Mouse (Mus musculus): Measurements from ENCODE around the gene Mcrs1. TPM values are rescaled to one million over a fixed set of nuclear protein-coding genes. Genes with fewer than 3 reads are reported as not detected.

Mcrs1 gene
- polyA plus RNA-seq, 1 experiment from 2014 or later, result 64.2 TPM

GRCm38 (mm10) chr15:99194358-99194757 is 57.4 kb downstream of the Mcrs1 start:
- DNase-seq (ENCODE audit: low spot score), result no peak
- WGBS, result 87% methylated on average over 10 of the region's 10 CpGs
- H3K4me2 ChIP-seq (replicated peaks; ENCODE audit: low read depth), result no peak overlapping the region
- no peak overlapping the region for H3K4me3 ChIP-seq (ENCODE audit: low read depth, low read length)
- peaks cover 3% of the 10 kb centered on the region; the same call in 1 of the 2 replicates for H3K36me3 ChIP-seq (ENCODE audit: control insufficient read depth, insufficient read depth, low read length)
- H3K9ac ChIP-seq (ENCODE audit: low read length), result no peak overlapping the region
- no peak overlapping the region for H3K27ac ChIP-seq (replicated peaks)
- ATAC-seq (ENCODE audit: low FRiP score, low TSS enrichment), result no peak
- no peaks in the 10 kb centered on the region for H3K4me1 ChIP-seq (replicated peaks; ENCODE audit: control insufficient read depth, insufficient read depth)
- no peak for TF ChIP-seq CTCF (IDR thresholded peaks at IDR 0.05; ENCODE audit: low read depth)
- no peak for TF ChIP-seq EP300 (optimal IDR thresholded peaks at IDR 0.05)
- H3K27me3 ChIP-seq (ENCODE audit: control insufficient read depth, insufficient read depth, low read length), result no peaks in the 10 kb centered on the region
- H3K9me3 ChIP-seq (ENCODE audit: control insufficient read depth, low read length), result no peaks in the 10 kb centered on the region

Other genes with a start within 250 kb of the Mcrs1 start
- gene Tuba1c, start 222.1 kb downstream of the Mcrs1 start, polyA plus RNA-seq (2015; fragmentation: Nextera tagmentation; extraction: Ambion mirVana), result 145 and 159 TPM in 2 replicates
- gene Prph, start 196.8 kb downstream of the Mcrs1 start, polyA plus RNA-seq (2015; fragmentation: Nextera tagmentation; extraction: Ambion mirVana), result 25.7 and 28.6 TPM in 2 replicates
- 5.1 and 7.1 TPM in 2 replicates for gene Troap, start 177.4 kb downstream of the Mcrs1 start, polyA plus RNA-seq (2015; fragmentation: Nextera tagmentation; extraction: Ambion mirVana)
- gene C1ql4, start 164.1 kb downstream of the Mcrs1 start, polyA plus RNA-seq (2015; fragmentation: Nextera tagmentation; extraction: Ambion mirVana), result not detected in 2 replicates
- 13.5 and 14.4 TPM in 2 replicates for gene Dnajc22, start 158.8 kb downstream of the Mcrs1 start, polyA plus RNA-seq (2015; fragmentation: Nextera tagmentation; extraction: Ambion mirVana)
- gene Spats2, start 126.0 kb downstream of the Mcrs1 start, polyA plus RNA-seq (2015; fragmentation: Nextera tagmentation; extraction: Ambion mirVana), result 13.7 and 13.9 TPM in 2 replicates
- 0.29 and 0.30 TPM in 2 replicates for gene Kcnh3, start 27.1 kb downstream of the Mcrs1 start, polyA plus RNA-seq (2015; fragmentation: Nextera tagmentation; extraction: Ambion mirVana)
- 16.1 and 18.3 TPM in 2 replicates for gene Prpf40b, start 43.1 kb upstream of the Mcrs1 start, polyA plus RNA-seq (2015; fragmentation: Nextera tagmentation; extraction: Ambion mirVana)
- gene Fam186b, start 43.9 kb upstream of the Mcrs1 start, polyA plus RNA-seq (2015; fragmentation: Nextera tagmentation; extraction: Ambion mirVana), result 0.28 TPM in 1 of 2 replicates, not detected in the other
- gene Fmnl3, start 118.5 kb upstream of the Mcrs1 start, polyA plus RNA-seq (2015; fragmentation: Nextera tagmentation; extraction: Ambion mirVana), result 8.0 and 8.6 TPM in 2 replicates
- gene Tmbim6, start 140.9 kb upstream of the Mcrs1 start, polyA plus RNA-seq (2015; fragmentation: Nextera tagmentation; extraction: Ambion mirVana), result 469 and 479 TPM in 2 replicates
- 2.1 and 2.4 TPM in 2 replicates for gene Nckap5l, start 205.8 kb upstream of the Mcrs1 start, polyA plus RNA-seq (2015; fragmentation: Nextera tagmentation; extraction: Ambion mirVana)
- 9.3 and 10.4 TPM in 2 replicates for gene Bcdin3d, start 222.8 kb upstream of the Mcrs1 start, polyA plus RNA-seq (2015; fragmentation: Nextera tagmentation; extraction: Ambion mirVana)